Mouse (Mus musculus): ENCODE data around the gene Olfr1326-ps1. TPM values are rescaled to one million over a fixed set of nuclear protein-coding genes. Genes with fewer than 3 reads are reported as not detected.

Gene Olfr1326-ps1
- not detected in 2 replicates for polyA plus RNA-seq (2015; fragmentation: Nextera tagmentation; extraction: Ambion mirVana)

DNA sequence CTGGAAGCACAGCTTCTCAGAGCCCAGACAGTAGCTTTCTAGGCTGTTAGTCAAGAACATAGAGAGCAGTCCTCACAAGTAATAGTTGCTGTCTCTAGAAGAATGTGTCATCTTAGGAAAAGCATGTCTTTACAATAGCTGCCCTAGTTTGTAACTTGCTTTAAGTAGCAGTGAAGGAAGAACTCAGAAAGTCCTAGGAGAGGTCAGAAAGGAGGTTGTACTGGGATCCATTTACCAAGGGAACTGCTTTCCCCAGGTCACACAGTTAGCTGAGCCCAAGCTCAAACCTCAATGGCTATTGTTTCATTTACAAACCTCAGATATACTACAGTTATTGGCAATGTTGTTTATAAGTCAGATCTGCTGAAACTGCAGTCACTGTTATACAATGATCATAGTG, at the start of gene Olfr1326-ps1:
TSS of gene Olfr1326-ps1 (minus strand) at position 101 of the 400 bp plus-strand sequence.
- Histone ChIP-seq H3K36me3 (no peaks in the 10 kb centered on the region), H3K4me1 (replicated peaks) (no peaks in the 10 kb centered on the region), H3K4me3 (replicated peaks) (no peak within 1 kb of the TSS), H3K27ac (no peak within 1 kb of the TSS), H3K27me3 (replicated peaks) (no peaks in the 10 kb centered on the region), H3K4me2 (replicated peaks) (no peak within 1 kb of the TSS), H3K9ac (no peak within 1 kb of the TSS), H3K9me3 (no peaks in the 10 kb centered on the region)
- ATAC-seq = no peak

DNA sequence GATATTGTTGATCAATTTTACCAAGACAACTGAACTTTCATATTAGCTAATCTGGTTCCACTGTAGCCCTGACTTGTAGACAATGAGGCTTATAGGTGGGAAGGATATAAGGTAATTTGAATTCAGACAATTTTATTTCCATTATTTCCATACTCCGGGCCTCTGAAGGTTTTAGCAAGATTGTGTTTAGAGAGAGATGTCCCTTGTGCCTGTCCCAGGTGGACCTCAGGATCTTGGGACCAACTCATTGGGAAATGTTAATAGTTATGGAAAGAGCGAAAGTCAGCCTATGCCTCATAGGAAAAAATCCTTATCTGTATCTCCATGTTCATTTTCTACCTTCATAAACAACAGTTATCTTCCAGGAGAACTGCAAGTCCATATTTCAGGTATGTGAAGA, 17.7 kb upstream of the Olfr1326-ps1 start, which contains the start of gene Olfr1325:
TSS of gene Olfr1325 (plus strand) at position 301 of the 400 bp plus-strand sequence.
- no peak within 1 kb of the TSS for H3K4me3 ChIP-seq (replicated peaks)
- H3K4me1 ChIP-seq (replicated peaks) = no peaks in the 10 kb centered on the region
- no peaks in the 10 kb centered on the region for H3K36me3 ChIP-seq
- WGBS = 89% methylated on average over 2 of the region's 2 CpGs
- H3K27ac ChIP-seq = no peak within 1 kb of the TSS
- H3K27me3 ChIP-seq (replicated peaks) = no peaks in the 10 kb centered on the region
- H3K9me3 ChIP-seq = no peaks in the 10 kb centered on the region
- no peak within 1 kb of the TSS for H3K4me2 ChIP-seq (replicated peaks)
- ATAC-seq = no peak
- H3K9ac ChIP-seq = no peak within 1 kb of the TSS

Other genes starting within 250 kb of the Olfr1326-ps1 start
- gene Plxna3, start 245.8 kb downstream of the Olfr1326-ps1 start, polyA plus RNA-seq (2015; fragmentation: Nextera tagmentation; extraction: Ambion mirVana) = 7.3 and 8.5 TPM in 2 replicates
- gene Lage3, start 221.3 kb downstream of the Olfr1326-ps1 start, polyA plus RNA-seq (2015; fragmentation: Nextera tagmentation; extraction: Ambion mirVana) = 91.5 and 104 TPM in 2 replicates
- 65.1 and 66.8 TPM in 2 replicates for gene Ubl4a, start 201.7 kb downstream of the Olfr1326-ps1 start, polyA plus RNA-seq (2015; fragmentation: Nextera tagmentation; extraction: Ambion mirVana)
- 15.9 and 16.6 TPM in 2 replicates for gene Slc10a3, start 201.5 kb downstream of the Olfr1326-ps1 start, polyA plus RNA-seq (2015; fragmentation: Nextera tagmentation; extraction: Ambion mirVana)
- 29.5 and 32.0 TPM in 2 replicates for gene Fam3a, start 181.6 kb downstream of the Olfr1326-ps1 start, polyA plus RNA-seq (2015; fragmentation: Nextera tagmentation; extraction: Ambion mirVana)
- 18.4 and 19.7 TPM in 2 replicates for gene Ikbkg, start 181.6 kb downstream of the Olfr1326-ps1 start, polyA plus RNA-seq (2015; fragmentation: Nextera tagmentation; extraction: Ambion mirVana)
- 45.9 and 46.3 TPM in 2 replicates for gene G6pdx, start 145.7 kb downstream of the Olfr1326-ps1 start, polyA plus RNA-seq (2015; fragmentation: Nextera tagmentation; extraction: Ambion mirVana)
- not detected in 2 replicates for gene Gm6880, start 93.5 kb downstream of the Olfr1326-ps1 start, polyA plus RNA-seq (2015; fragmentation: Nextera tagmentation; extraction: Ambion mirVana)
- gene Olfr1325, start 17.8 kb upstream of the Olfr1326-ps1 start, polyA plus RNA-seq (2015; fragmentation: Nextera tagmentation; extraction: Ambion mirVana) = not detected in 2 replicates
- not detected in 2 replicates for gene Gm5640, start 70.7 kb upstream of the Olfr1326-ps1 start, polyA plus RNA-seq (2015; fragmentation: Nextera tagmentation; extraction: Ambion mirVana)
- not detected in 2 replicates for gene Gm6890, start 166.0 kb upstream of the Olfr1326-ps1 start, polyA plus RNA-seq (2015; fragmentation: Nextera tagmentation; extraction: Ambion mirVana)

All from intestine, embryonic 15.5 days (tissue).